Mouse (Mus musculus) adrenal gland, postnatal 25 days (tissue): ENCODE measurements around the gene Hspa12a. TPM values are rescaled to one million over a fixed set of nuclear protein-coding genes. Genes with fewer than 3 reads are reported as not detected.

Experiments
- DNase-seq: peaks from one replicate; pipeline ENCODE4 v3.0.0; 2021; ENCODE audit warnings: mixed read lengths
- long read RNA-seq: library from polyadenylated mRNA; stranded (forward); transcript quantifications from one replicate; pipeline ENCODE4 v2.0.0, GENCODE M21; 2021
- total RNA-seq: library from RNA; stranded (reverse); gene quantifications from 2 replicates; pipeline ENCODE4 v1.2.3, GENCODE M21; 2021

Hspa12a gene
- total RNA-seq, result 115 and 119 TPM in 2 replicates
- long read RNA-seq, full-length matches to known transcripts, result 5 of 10 reads
- long read RNA-seq, partial matches to known transcripts, result 0 of 10 reads
- long read RNA-seq, other reads (novel, unspliced or antisense), result 5 of 10 reads

- DNase-seq, result peak; percentile 92
Observed at GRCm38 (mm10) chr19:58942841-58943828, at the start of gene Hspa12a, which contains the start of gene Eno4. Gene Hspa12a (minus strand): TSS chr19:58943654. Gene Eno4 (plus strand): TSS chr19:58943425.

- no peak for DNase-seq
Observed at GRCm38 (mm10) chr19:58981571-58981970, 38.1 kb upstream of the Hspa12a start.

- no peak for DNase-seq
Observed at GRCm38 (mm10) chr19:58980056-58980440, 36.6 kb upstream of the Hspa12a start.

- DNase-seq, result peak; percentile 63
Observed at GRCm38 (mm10) chr19:58979436-58980055, 36.1 kb upstream of the Hspa12a start.

GRCm38 (mm10) chr19:58978401-58979171 lies 35.1 kb upstream of the Hspa12a start:
- DNase-seq, result peak; percentile 22

GRCm38 (mm10) chr19:58975216-58975863 lies 31.9 kb upstream of the Hspa12a start:
- DNase-seq, result no peak

- no peak for DNase-seq
Observed at GRCm38 (mm10) chr19:58974126-58974525, 30.7 kb upstream of the Hspa12a start.

- no peak for DNase-seq
Observed at GRCm38 (mm10) chr19:58970826-58971225, 27.4 kb upstream of the Hspa12a start.

GRCm38 (mm10) chr19:58968731-58969506 lies 25.5 kb upstream of the Hspa12a start:
- DNase-seq, result no peak

GRCm38 (mm10) chr19:58963011-58963410 lies 19.6 kb upstream of the Hspa12a start:
- no peak for DNase-seq

GRCm38 (mm10) chr19:58954779-58955178 lies 11.3 kb upstream of the Hspa12a start:
- DNase-seq, result no peak

GRCm38 (mm10) chr19:58952236-58952635 lies 8.8 kb upstream of the Hspa12a start:
- DNase-seq, result no peak

- DNase-seq, result no peak
Observed at GRCm38 (mm10) chr19:58951521-58951920, 8.1 kb upstream of the Hspa12a start.

- no peak for DNase-seq
Observed at GRCm38 (mm10) chr19:58945959-58946358, 2.5 kb upstream of the Hspa12a start.

GRCm38 (mm10) chr19:58933062-58933461 lies 10.4 kb downstream of the Hspa12a start:
- no peak for DNase-seq

- DNase-seq, result no peak
Observed at GRCm38 (mm10) chr19:58931081-58931800, 12.2 kb downstream of the Hspa12a start.

GRCm38 (mm10) chr19:58919148-58919547 lies 24.3 kb downstream of the Hspa12a start:
- no peak for DNase-seq

- DNase-seq, result no peak
Observed at GRCm38 (mm10) chr19:58918597-58918996, 24.9 kb downstream of the Hspa12a start.

GRCm38 (mm10) chr19:58913301-58913700 lies 30.2 kb downstream of the Hspa12a start:
- DNase-seq, result no peak

GRCm38 (mm10) chr19:58911386-58911785 lies 32.1 kb downstream of the Hspa12a start:
- DNase-seq, result peak; percentile 74
